Mouse (Mus musculus) G1E-ER4 (cell line): ENCODE results near the gene Tef. TPM values are rescaled to one million over a fixed set of nuclear protein-coding genes. Genes with fewer than 3 reads are reported as not detected.

Experiments
- GATA1 ChIP-seq: IDR thresholded peaks from one replicate; pipeline ENCODE4 v1.8.0; 2012; ENCODE audit warnings: low read length, inconsistent platforms
- polyA plus RNA-seq: library from polyadenylated mRNA; stranded (reverse); fragments of >175 nt; gene quantifications from 2 replicates; pipeline ENCODE4 v1.2.3, GENCODE M21; 2012

The Tef gene
- polyA plus RNA-seq, 1 experiment: 53.4 TPM

GRCm38 (mm10) chr15:81810671-81811598 is 8.7 kb downstream of the Tef start:
- TF ChIP-seq GATA1: no peak

- no peak for TF ChIP-seq GATA1
Observed at GRCm38 (mm10) chr15:81811599-81811996, 9.4 kb downstream of the Tef start.

- no peak for TF ChIP-seq GATA1
Observed at GRCm38 (mm10) chr15:81812287-81812686, 10.1 kb downstream of the Tef start.

- no peak for TF ChIP-seq GATA1
Observed at GRCm38 (mm10) chr15:81812696-81813631, 10.7 kb downstream of the Tef start.

- TF ChIP-seq GATA1: no peak
Observed at GRCm38 (mm10) chr15:81813986-81814705, 11.9 kb downstream of the Tef start.

GRCm38 (mm10) chr15:81814716-81815370 is 12.6 kb downstream of the Tef start:
- no peak for TF ChIP-seq GATA1

- no peak for TF ChIP-seq GATA1
Observed at GRCm38 (mm10) chr15:81818404-81818803, 16.2 kb downstream of the Tef start.

- TF ChIP-seq GATA1: no peak
Observed at GRCm38 (mm10) chr15:81822631-81823030, 20.4 kb downstream of the Tef start.

- no peak for TF ChIP-seq GATA1
Observed at GRCm38 (mm10) chr15:81824832-81825231, 22.6 kb downstream of the Tef start.

- no peak for TF ChIP-seq GATA1
Observed at GRCm38 (mm10) chr15:81828426-81829207, 26.4 kb downstream of the Tef start.

- TF ChIP-seq GATA1: no peak
Observed at GRCm38 (mm10) chr15:81829208-81829580, 27.0 kb downstream of the Tef start.

GRCm38 (mm10) chr15:81830530-81830929 is 28.3 kb downstream of the Tef start:
- TF ChIP-seq GATA1: no peak

- TF ChIP-seq GATA1: no peak
Observed at GRCm38 (mm10) chr15:81831136-81831825, 29.1 kb downstream of the Tef start.

GRCm38 (mm10) chr15:81832219-81832618 is 30.0 kb downstream of the Tef start:
- no peak for TF ChIP-seq GATA1
